Mouse (Mus musculus) heart, adult 2 months (tissue): ENCODE data around the gene Itga9. TPM values are rescaled to one million over a fixed set of nuclear protein-coding genes. Genes with fewer than 3 reads are reported as not detected.

Experiments used
- DNase-seq, 2 experiments: peaks; one replicate each; pipeline ENCODE4 v3.0.0; 2021
- H3K27ac ChIP-seq: fragments of 200-600 bp; 2 replicates; pipeline ENCODE4 v1.8.1; 2022
- H3K27me3 ChIP-seq: fragments of 200-500 bp; 2 replicates; pipeline ENCODE4 v1.6.1; 2012; ENCODE audit warnings: mild to moderate bottlenecking, low read length, inconsistent platforms, mixed read lengths; ENCODE audit not compliant: control insufficient read depth, insufficient read depth
- H3K36me3 ChIP-seq: fragments of 200-500 bp; 2 replicates; pipeline ENCODE4 v1.6.1; 2012; ENCODE audit warnings: low read length, inconsistent platforms; ENCODE audit not compliant: control insufficient read depth, insufficient read depth
- H3K4me1 ChIP-seq: fragments of 200-500 bp; 2 replicates; pipeline ENCODE4 v1.6.1; 2011; ENCODE audit warnings: low read length; ENCODE audit not compliant: control insufficient read depth, insufficient read depth
- H3K4me3 ChIP-seq: fragments of 200-600 bp; 2 replicates; pipeline ENCODE4 v1.8.1; 2022
- H3K79me2 ChIP-seq: fragments of 200-500 bp; replicated peaks from 2 replicates; pipeline ENCODE4 v1.6.1; 2012; ENCODE audit warnings: mild to moderate bottlenecking, inconsistent platforms, low read length, moderate library complexity, mixed read lengths; ENCODE audit not compliant: control insufficient read depth, insufficient read depth
- H3K9ac ChIP-seq: fragments of 200-500 bp; 2 replicates; pipeline ENCODE4 v1.6.1; 2012; ENCODE audit warnings: low read depth, mild to moderate bottlenecking, control low read depth, inconsistent platforms, low read length, mixed read lengths
- CTCF ChIP-seq: fragments of 200-600 bp; IDR thresholded peaks from 2 replicates; pipeline ENCODE4 v1.8.1; 2022; ENCODE audit warnings: antibody characterized with exemption, mild to moderate bottlenecking, moderate library complexity
- EP300 ChIP-seq: fragments of 200-500 bp; IDR thresholded peaks from 2 replicates; pipeline ENCODE4 v1.6.1; 2011; ENCODE audit warnings: low read depth, low read length, control low read depth; ENCODE audit not compliant: insufficient read depth
- POLR2A ChIP-seq: fragments of 200-500 bp; IDR thresholded peaks from 2 replicates; pipeline ENCODE4 v1.6.1; 2011; ENCODE audit warnings: mild to moderate bottlenecking, low read depth, low read length, control low read depth; ENCODE audit not compliant: insufficient read depth
- WGBS: fragments of 180-500 bp; shearing (Covaris S2); methylation state at CpG from one replicate; pipeline ENCODE4 v1.1.7; 2018; 5-methylcytosine and 5-hydroxymethylcytosine counted together
- intact Hi-C: fragments of 180-260 bp; cut with DNase I; formaldehyde crosslinking; loops from one replicate; pipeline ENCODE4 v1.15.1; 2025
- polyA plus RNA-seq: library from polyadenylated mRNA; depleted of rRNA; stranded (reverse); fragments of >200 nt; gene quantifications from 2 replicates; pipeline ENCODE4 v1.2.3, GENCODE M21; 2012; rRNA removed
- total RNA-seq, 2 experiments: library from RNA; stranded (reverse); gene quantifications; 2 replicates each; pipeline ENCODE4 v1.2.3; 2021

The Itga9 gene
- total and polyA plus RNA-seq, 3 experiments = 34.8 to 41.9 (median 35.3) TPM

- Histone ChIP-seq H3K79me2 (no peaks in the 10 kb centered on the region), H3K4me1 (peaks cover 8% of the 10 kb centered on the region), H3K27ac (no peak overlapping the region), H3K9ac (no peak overlapping the region), H3K27me3 (no peaks in the 10 kb centered on the region), H3K36me3 (no peaks in the 10 kb centered on the region), H3K4me3 (no peak overlapping the region)
- intact Hi-C loops = no loop called here
- 86% methylated on average over 5 of the region's 5 CpGs for WGBS
- no peak for TF ChIP-seq POLR2A
- no peak for TF ChIP-seq EP300
- TF ChIP-seq CTCF = no peak
- DNase-seq = no peak
Observed at GRCm38 (mm10) chr9:118948486-118948885, 342.0 kb downstream of the Itga9 start.

DNA sequence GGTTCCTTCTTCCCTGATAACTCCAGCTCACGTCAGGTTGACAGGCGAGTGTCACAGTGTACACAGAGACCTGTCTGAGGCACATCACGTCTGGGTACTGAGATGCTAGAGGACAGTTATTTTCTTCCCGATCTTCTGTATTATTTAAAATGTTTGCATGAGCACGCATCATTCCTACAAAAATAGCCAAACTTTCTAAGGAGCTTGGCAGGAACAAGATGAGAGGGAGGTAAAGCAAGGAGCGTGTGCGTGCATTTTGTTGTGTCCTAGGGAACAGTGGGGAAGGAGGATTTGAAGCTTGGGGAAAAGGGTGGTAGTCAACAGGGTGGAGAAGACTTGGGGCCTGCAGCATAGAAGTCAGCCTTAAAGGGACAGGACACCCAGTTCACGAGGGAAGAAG lies 342.6 kb downstream of the Itga9 start:
- no peaks in the 10 kb centered on the region for H3K27me3 ChIP-seq
- H3K4me3 ChIP-seq = no peak overlapping the region
- H3K27ac ChIP-seq = no peak overlapping the region
- no peaks in the 10 kb centered on the region for H3K79me2 ChIP-seq
- peaks cover 8% of the 10 kb centered on the region for H3K4me1 ChIP-seq
- intact Hi-C loops = no loop called here
- H3K9ac ChIP-seq = no peak overlapping the region
- 89% methylated on average over 8 of the region's 8 CpGs for WGBS
- no peak for DNase-seq
- H3K36me3 ChIP-seq = no peaks in the 10 kb centered on the region
- TF ChIP-seq CTCF (no peak), POLR2A (no peak), EP300 (no peak)

DNA sequence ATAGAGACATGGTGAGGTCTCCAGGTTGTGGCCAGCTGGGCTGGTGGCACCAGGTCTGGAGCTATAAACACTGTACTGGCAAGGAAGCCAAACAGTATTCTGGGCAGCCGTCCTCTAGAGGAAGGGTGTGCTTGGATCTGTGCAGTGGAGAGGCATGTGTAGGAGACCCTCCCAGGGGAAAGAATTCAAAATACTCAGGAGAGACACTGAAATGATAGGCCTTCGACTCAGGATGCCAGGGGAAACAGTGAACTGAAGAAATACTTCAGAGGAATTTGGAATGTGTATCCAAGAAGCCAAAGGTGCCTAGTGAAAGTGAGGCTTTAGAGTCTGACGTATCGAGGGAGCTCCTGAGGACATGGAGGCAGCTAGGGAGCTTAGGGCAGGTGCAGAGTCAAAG lies 343.2 kb downstream of the Itga9 start:
- Histone ChIP-seq H3K4me3 (no peak overlapping the region), H3K27me3 (no peaks in the 10 kb centered on the region), H3K36me3 (no peaks in the 10 kb centered on the region), H3K27ac (no peak overlapping the region; the same call in 1 of the 2 replicates), H3K9ac (no peak overlapping the region), H3K4me1 (peaks cover 8% of the 10 kb centered on the region), H3K79me2 (no peaks in the 10 kb centered on the region)
- TF ChIP-seq EP300 = no peak
- no peak for TF ChIP-seq POLR2A
- TF ChIP-seq CTCF = no peak
- DNase-seq = no peak
- WGBS = 63% methylated on average over 4 of the region's 4 CpGs
- intact Hi-C loops = no loop called here

- TF ChIP-seq POLR2A (no peak), EP300 (no peak), CTCF (no peak)
- intact Hi-C loops = no loop called here
- Histone ChIP-seq H3K36me3 (no peaks in the 10 kb centered on the region), H3K9ac (no peak overlapping the region), H3K27ac (no peak overlapping the region), H3K79me2 (no peaks in the 10 kb centered on the region), H3K4me3 (no peak overlapping the region), H3K4me1 (peaks cover 8% of the 10 kb centered on the region), H3K27me3 (no peaks in the 10 kb centered on the region)
- no peak for DNase-seq
- WGBS = 66% methylated on average over 10 of the region's 10 CpGs
Observed at GRCm38 (mm10) chr9:118950061-118950460, 343.6 kb downstream of the Itga9 start.

Other genes starting within 250 kb of the Itga9 start
- under 1 TPM; 0.07 to 0.13 TPM for gene Eomes, start 128.5 kb upstream of the Itga9 start, total RNA-seq
- 0.23 TPM in 1 of 2 replicates, not detected in the other for gene Eomes, start 128.5 kb upstream of the Itga9 start, polyA plus RNA-seq
- gene Golga4, start 100.4 kb upstream of the Itga9 start, total RNA-seq = 100 to 1,000 TPM; 350 to 420 TPM
- gene Golga4, start 100.4 kb upstream of the Itga9 start, polyA plus RNA-seq = 34.4 and 62.8 TPM in 2 replicates